Mouse (Mus musculus): ENCODE measurements around the gene Zfp280d.

The Zfp280d gene

GRCm38 (mm10) chr9:72274677-72275076 lies at the start of gene Zfp280d:
TSS of gene Zfp280d (plus strand) at chr9:72274860.
- peak; percentile 62 for DNase-seq (ENCODE audit: low spot score)

DNA sequence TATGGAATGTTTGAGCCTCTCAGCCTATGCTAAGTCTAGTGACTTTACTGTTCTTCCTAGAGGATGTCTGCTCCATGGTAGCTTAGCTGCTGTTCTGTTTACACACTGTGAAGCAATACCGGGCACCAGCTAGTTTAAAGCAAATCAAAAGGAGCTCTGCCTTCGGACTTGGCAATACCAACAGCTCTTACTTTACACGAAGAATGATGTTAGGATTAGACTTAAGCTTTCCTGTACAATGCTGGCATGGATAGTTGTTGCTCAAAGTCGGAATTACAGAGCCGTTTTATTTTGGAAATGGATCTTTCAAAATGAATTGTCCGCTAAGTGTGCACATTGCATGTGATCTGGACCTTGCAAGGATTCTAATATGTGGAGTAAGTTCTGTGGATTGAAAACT lies 48.1 kb upstream of the Zfp280d start:
- no peak for DNase-seq (ENCODE audit: low spot score)

GRCm38 (mm10) chr9:72252656-72253055 lies 22.0 kb upstream of the Zfp280d start:
- no peak for DNase-seq (ENCODE audit: low spot score)

GRCm38 (mm10) chr9:72255227-72255626 lies 19.4 kb upstream of the Zfp280d start:
- no peak for DNase-seq (ENCODE audit: low spot score)

DNA sequence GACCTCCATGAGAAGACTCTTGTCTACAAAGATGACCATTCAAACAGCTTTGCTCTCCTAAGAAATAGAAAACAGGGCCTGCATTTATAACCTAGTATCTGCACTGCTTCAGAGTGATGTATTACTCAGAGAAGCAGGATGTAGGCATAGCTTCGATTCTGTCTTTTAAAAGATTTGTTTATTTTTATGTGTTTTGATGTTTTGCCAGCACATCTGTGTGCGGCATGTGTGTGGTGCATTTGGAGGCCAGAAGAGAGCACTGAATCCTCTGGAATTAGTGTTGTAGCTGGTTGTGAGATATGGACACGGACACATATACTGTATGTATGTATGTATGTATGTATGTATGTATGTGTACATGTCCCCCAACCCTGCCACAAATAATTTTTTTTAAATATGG lies 18.0 kb upstream of the Zfp280d start:
- no peak for DNase-seq (ENCODE audit: low spot score)

DNA sequence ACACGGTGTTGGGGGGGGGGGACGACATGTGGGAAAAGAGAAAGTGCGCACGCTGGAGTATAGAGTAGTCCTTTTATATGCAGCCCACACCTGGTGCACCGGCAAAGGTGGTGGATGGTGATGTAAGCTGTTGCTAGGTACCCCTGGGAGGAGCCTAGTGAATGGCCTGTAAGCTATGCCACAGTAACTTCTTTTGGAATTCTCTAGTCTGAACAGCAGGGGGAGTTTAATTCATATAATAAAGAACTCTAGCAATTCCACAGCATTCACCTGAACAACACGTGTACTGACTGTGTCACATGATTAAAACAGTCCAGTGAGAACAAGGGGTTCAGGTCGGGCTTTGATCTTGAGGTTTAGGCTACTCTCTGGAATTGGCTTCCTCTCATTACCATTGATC lies 14.3 kb upstream of the Zfp280d start:
- DNase-seq (ENCODE audit: low spot score) = no peak

GRCm38 (mm10) chr9:72264859-72265258 lies 9.8 kb upstream of the Zfp280d start:
- DNase-seq (ENCODE audit: low spot score) = no peak

DNA sequence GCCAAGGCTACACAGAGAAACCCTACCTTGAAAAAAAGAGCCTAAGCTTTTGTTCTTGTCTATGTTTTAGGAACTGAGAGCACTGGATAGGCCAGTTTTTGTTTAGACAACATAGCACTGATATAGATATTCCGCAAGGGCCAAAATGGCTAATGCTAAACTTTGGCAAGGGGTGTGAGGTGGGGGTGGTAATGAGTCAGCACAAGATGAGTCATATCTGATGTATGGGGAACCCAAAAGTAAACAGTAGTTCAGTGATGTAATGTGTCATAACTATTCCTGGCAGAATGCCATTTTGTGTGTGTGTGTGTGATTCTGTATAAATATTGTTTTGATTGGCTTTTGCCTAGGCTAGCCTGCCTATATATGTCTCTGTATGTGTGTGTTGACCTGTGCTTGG lies 4.5 kb upstream of the Zfp280d start:
- peak; percentile 11 for DNase-seq (ENCODE audit: low spot score)

- no peak for DNase-seq (ENCODE audit: low spot score)
Observed at GRCm38 (mm10) chr9:72273646-72274410, 832 bp upstream of the Zfp280d start.

GRCm38 (mm10) chr9:72275101-72275978 lies 680 bp downstream of the Zfp280d start:
- peak; percentile 42 for DNase-seq (ENCODE audit: low spot score)

GRCm38 (mm10) chr9:72275979-72276500 lies 1.4 kb downstream of the Zfp280d start:
- DNase-seq (ENCODE audit: low spot score) = no peak

DNA sequence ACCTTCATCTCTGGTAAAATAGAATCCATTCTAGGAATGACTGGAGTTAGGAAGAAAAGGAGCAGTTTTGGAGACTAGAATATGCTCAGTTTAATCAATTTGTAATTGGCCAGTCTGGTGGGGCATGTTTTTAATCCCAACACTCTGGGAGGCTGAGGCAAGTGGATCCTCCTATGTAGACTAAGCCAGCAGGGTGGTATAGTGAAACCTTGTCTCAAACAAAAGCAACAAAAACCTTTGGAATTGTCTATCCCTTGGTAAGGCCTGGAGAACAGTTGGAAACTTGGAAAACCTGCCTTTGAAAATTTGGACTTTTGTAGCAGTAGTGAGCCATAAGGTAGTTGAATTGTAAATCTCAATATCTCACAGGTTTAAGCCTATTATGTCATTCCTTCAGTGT lies 2.3 kb downstream of the Zfp280d start:
- DNase-seq (ENCODE audit: low spot score) = no peak

- no peak for DNase-seq (ENCODE audit: low spot score)
Observed at GRCm38 (mm10) chr9:72279943-72280342, 5.3 kb downstream of the Zfp280d start.

GRCm38 (mm10) chr9:72287696-72288095 lies 13.0 kb downstream of the Zfp280d start:
- DNase-seq (ENCODE audit: low spot score) = no peak

DNA sequence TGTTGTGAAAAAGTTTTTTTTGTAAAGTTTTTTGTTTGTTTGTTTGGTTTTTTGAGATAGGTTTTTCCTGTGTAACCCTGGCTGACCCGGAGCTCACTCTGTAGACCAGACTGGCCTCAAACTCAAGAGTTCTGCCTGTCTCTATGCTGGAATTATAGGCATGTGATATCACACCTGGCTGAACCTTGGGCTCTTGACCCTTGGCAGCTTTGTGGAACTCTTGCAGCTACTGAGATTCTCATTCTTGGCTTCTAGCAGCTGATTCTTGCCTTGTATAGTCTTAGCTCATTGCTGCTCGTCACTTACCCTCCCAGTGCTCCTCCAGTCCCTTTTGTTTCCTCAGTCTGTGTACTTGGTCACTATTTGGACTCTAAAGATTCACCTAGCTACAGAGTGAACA lies 13.6 kb downstream of the Zfp280d start:
- DNase-seq (ENCODE audit: low spot score) = no peak

DNA sequence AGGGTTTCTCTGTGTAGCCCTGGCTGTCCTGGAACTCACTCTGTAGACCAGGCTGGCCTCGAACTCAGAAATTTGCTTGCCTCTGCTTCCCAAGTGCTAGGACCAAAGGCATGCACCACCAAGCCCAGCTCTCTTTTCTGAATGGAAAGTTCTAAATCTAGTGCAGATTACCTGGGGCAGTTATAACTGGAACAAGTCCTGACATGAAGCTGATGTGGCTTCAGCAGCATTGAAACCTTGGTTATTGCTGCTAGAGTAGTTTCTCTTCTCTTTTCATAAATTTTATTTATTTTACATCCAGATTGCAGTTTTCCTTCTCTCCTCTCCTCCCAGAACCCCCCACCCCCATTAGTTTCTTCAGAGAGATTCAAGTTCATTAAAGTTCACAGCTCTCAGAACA lies 14.4 kb downstream of the Zfp280d start:
- DNase-seq (ENCODE audit: low spot score) = no peak

DNA sequence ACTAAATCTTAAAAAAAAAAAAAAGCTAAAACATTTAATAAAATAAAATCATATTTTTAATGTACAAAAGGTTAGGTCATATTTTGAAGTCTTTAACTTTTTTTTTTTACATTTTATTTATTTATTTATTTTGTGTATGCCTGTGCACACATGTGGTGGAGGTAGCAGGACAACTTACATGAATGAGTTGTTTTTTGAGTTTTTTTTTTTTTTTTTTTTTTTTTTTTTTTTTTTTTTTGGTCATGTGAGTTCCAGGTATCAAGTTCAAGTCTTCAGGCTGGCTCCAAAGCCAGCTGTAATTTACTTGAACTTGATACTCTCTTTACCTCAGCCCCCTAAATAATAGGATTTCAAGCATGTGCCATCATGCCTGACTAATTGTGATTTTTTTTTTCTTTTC lies 19.4 kb downstream of the Zfp280d start:
- no peak for DNase-seq (ENCODE audit: low spot score)

DNA sequence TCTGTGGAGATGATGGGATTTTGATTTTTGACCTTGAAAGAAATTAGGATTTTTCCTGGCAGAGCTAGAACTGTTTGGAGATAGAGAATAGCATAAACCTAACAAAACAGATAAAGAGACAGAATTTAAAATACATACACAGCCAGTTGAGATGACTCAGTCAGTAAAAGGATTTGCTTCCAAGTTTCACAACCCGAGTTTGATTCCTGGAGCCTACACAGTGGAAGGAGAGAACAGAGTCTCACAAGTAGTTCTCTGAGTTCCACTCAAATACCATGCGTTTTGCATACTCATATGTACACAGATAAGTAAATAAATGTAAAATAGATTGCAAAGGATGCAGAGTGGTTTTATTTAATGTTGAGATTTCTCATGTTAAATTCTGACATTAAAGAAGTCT lies 35.1 kb downstream of the Zfp280d start:
- DNase-seq (ENCODE audit: low spot score) = no peak

- no peak for DNase-seq (ENCODE audit: low spot score)
Observed at GRCm38 (mm10) chr9:72333221-72333620, 58.6 kb downstream of the Zfp280d start.

GRCm38 (mm10) chr9:72336069-72336468 lies 61.4 kb downstream of the Zfp280d start:
- no peak for DNase-seq (ENCODE audit: low spot score)

DNA sequence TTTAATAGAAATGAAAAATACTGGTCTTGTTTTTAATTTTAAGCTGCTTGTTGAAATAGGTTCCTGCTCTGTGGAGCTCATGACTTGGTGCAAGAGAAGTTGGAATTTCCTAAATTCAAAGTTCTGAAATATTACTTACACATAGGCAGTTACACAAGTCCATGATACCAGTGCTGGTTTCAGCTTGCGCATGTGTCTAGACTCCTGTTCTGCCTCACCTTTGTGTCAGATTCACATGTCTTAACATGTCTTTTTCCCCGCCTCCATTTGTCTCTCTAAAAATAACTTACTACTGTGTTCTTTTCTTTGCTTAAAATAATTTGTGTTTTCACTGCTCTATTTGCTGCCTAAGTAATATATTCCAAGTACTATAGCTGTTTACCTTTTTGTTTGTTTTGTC lies 64.5 kb downstream of the Zfp280d start:
- no peak for DNase-seq (ENCODE audit: low spot score)

- DNase-seq (ENCODE audit: low spot score) = no peak
Observed at GRCm38 (mm10) chr9:72343844-72344243, 69.2 kb downstream of the Zfp280d start.

DNA sequence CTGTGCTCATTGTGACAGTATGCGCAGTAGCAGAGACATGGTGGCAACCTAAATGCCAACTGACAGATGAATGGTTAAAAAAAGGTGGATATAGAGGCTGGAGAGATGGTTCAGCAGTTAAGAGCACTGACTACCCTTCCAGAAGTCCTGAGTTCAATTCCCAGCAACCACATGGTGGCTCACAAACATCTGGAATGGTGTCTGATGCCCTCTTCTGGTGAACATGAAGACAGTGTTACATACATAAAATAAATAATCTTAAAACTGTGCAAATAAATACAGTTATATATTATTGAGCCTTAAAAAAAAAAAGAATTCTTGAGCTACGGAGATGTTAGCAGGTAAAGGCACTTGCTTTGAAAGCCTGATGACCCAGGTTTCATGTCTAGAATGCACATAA lies 97.7 kb downstream of the Zfp280d start:
- DNase-seq (ENCODE audit: low spot score) = no peak

Measured in MN1 (cell line).